Mouse (Mus musculus) left cerebral cortex, adult 6 months (tissue): Measurements from ENCODE around the gene Atg14. TPM values are rescaled to one million over a fixed set of nuclear protein-coding genes. Genes with fewer than 3 reads are reported as not detected.

ENCODE experiments used
- long read RNA-seq, 2 experiments: library from polyadenylated mRNA; unstranded; transcript quantifications; one replicate each; pipeline ENCODE4 v2.0.0; 2019 to 2020
- polyA plus RNA-seq: library from polyadenylated mRNA; unstranded; fragments of <200 nt; fragmentation: Nextera tagmentation; gene quantifications from 2 replicates; pipeline ENCODE4 v1.2.3, GENCODE M21; 2021

Atg14 gene
- 9.4 and 12.3 TPM in 2 replicates for polyA plus RNA-seq
- long read RNA-seq, experiment 1, transcript Atg14-201 (10 exons, 3,450 nt): major isoform, 105 of 122 reads
- long read RNA-seq, experiment 1, partial matches to known transcripts: 10 of 122 reads
- long read RNA-seq, experiment 1, other reads (novel, unspliced or antisense): 7 of 122 reads
- long read RNA-seq, experiment 2, transcript Atg14-201 (10 exons, 3,450 nt): major isoform, 8 of 21 reads
- long read RNA-seq, experiment 2, partial matches to known transcripts: 6 of 21 reads
- long read RNA-seq, experiment 2, other reads (novel, unspliced or antisense): 7 of 21 reads

DNA sequence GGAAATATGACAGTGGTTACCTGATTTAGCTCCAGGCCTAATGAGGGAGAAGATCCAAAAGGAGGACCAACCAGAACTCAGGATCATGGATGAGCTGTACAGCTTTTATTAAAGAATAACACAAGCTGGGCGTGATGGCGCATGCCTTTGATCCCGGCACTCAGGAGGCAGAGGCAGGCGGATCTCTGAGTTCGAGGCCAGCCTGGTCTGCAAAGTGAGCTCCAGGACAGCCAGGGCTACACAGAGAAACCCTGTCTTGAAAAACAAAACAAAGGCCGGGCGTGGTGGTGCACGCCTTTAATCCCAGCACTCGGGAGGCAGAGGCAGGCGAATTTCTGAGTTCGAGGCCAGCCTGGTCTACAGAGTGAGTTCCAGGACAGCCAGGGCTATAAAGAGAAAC is at the start of gene Atg14:
Gene Atg14, minus strand, starts transcription at position 101 of the 400 bp plus-strand sequence.

Other genes starting within 250 kb of the Atg14 start
- gene Lgals3, start 202.9 kb downstream of the Atg14 start, polyA plus RNA-seq: 1.7 and 2.0 TPM in 2 replicates
- gene Dlgap5, start 152.2 kb downstream of the Atg14 start, polyA plus RNA-seq: 0.18 and 0.63 TPM in 2 replicates
- 50.9 and 65.2 TPM in 2 replicates for gene Fbxo34, start 120.2 kb downstream of the Atg14 start, polyA plus RNA-seq
- 39.8 and 46.9 TPM in 2 replicates for gene Ktn1, start 77.8 kb upstream of the Atg14 start, polyA plus RNA-seq